Mouse (Mus musculus) thymus, adult 2 months (tissue): Measurements from ENCODE around the gene Aph1a. TPM values are rescaled to one million over a fixed set of nuclear protein-coding genes. Genes with fewer than 3 reads are reported as not detected.

Source experiments
- DNase-seq: peaks from one replicate; pipeline ENCODE4 v3.0.0; 2021
- H3K27ac ChIP-seq: fragments of 200-500 bp; 2 replicates; pipeline ENCODE4 v1.5.1; 2012; ENCODE audit warnings: low read length, control low read depth; ENCODE audit not compliant: control insufficient read depth, insufficient read depth
- H3K27me3 ChIP-seq: fragments of 200-500 bp; 2 replicates; pipeline ENCODE4 v1.6.1; 2012; ENCODE audit warnings: mild to moderate bottlenecking, low read length, moderate library complexity, mixed read lengths; ENCODE audit not compliant: control insufficient read depth, insufficient read depth
- H3K36me3 ChIP-seq: fragments of 200-500 bp; 2 replicates; pipeline ENCODE4 v1.6.1; 2012; ENCODE audit warnings: mild to moderate bottlenecking, low read length, moderate library complexity; ENCODE audit not compliant: control insufficient read depth, insufficient read depth
- H3K4me1 ChIP-seq: fragments of 200-500 bp; replicated peaks from 2 replicates; pipeline ENCODE4 v1.6.1; 2012; ENCODE audit warnings: low read length; ENCODE audit not compliant: control insufficient read depth, insufficient read depth
- H3K4me3 ChIP-seq: fragments of 200-500 bp; 2 replicates; pipeline ENCODE4 v1.5.1; 2012; ENCODE audit warnings: mild to moderate bottlenecking, low read length, control low read depth, moderate library complexity; ENCODE audit not compliant: control insufficient read depth, insufficient read depth
- CTCF ChIP-seq: fragments of 200-500 bp; IDR thresholded peaks from 2 replicates; pipeline ENCODE4 v1.5.1; 2012; ENCODE audit warnings: mild to moderate bottlenecking, control low read depth, low read length, moderate library complexity, borderline replicate concordance; ENCODE audit not compliant: control insufficient read depth, poor library complexity, insufficient read depth; ENCODE audit errors: extremely low read depth
- POLR2A ChIP-seq: fragments of 200-500 bp; IDR thresholded peaks from 2 replicates; pipeline ENCODE4 v1.6.1; 2012; ENCODE audit warnings: mild to moderate bottlenecking, low read length, control low read depth, moderate library complexity; ENCODE audit not compliant: control insufficient read depth, poor library complexity, insufficient read depth; ENCODE audit errors: extremely low read depth
- WGBS: fragments of 180-500 bp; shearing (Covaris S2); methylation state at CpG from one replicate; pipeline ENCODE4 v1.1.7; 2018; 5-methylcytosine and 5-hydroxymethylcytosine counted together
- polyA plus RNA-seq: library from polyadenylated mRNA; depleted of rRNA; stranded (reverse); fragments of >200 nt; gene quantifications from 2 replicates; pipeline ENCODE4 v1.2.3, GENCODE M21; 2012

Gene Aph1a
- polyA plus RNA-seq, 1 experiment = 139 TPM

- DNase-seq = peak; percentile 78
- Histone ChIP-seq H3K27me3 (no peaks in the 10 kb centered on the region), H3K4me3 (peak overlapping the region; percentile 50), H3K4me1 (peaks cover 12% of the 10 kb centered on the region), H3K36me3 (no peaks in the 10 kb centered on the region), H3K27ac (no peak overlapping the region)
- WGBS = 2% methylated on average over 24 of the region's 24 CpGs
- TF ChIP-seq CTCF (no peak), POLR2A (no peak)
These were observed 10.8 kb upstream of the Aph1a start for GRCm38 (mm10) chr3:95882816-95883425.

GRCm38 (mm10) chr3:95884400-95884799 lies 9.4 kb upstream of the Aph1a start:
- H3K4me3 ChIP-seq = no peak overlapping the region
- H3K36me3 ChIP-seq = no peaks in the 10 kb centered on the region
- TF ChIP-seq POLR2A (no peak), CTCF (no peak)
- no peaks in the 10 kb centered on the region for H3K27me3 ChIP-seq
- no peak overlapping the region for H3K27ac ChIP-seq
- WGBS = 98% methylated on average over 5 of the region's 5 CpGs
- peaks cover 12% of the 10 kb centered on the region for H3K4me1 ChIP-seq
- DNase-seq = no peak

DNA sequence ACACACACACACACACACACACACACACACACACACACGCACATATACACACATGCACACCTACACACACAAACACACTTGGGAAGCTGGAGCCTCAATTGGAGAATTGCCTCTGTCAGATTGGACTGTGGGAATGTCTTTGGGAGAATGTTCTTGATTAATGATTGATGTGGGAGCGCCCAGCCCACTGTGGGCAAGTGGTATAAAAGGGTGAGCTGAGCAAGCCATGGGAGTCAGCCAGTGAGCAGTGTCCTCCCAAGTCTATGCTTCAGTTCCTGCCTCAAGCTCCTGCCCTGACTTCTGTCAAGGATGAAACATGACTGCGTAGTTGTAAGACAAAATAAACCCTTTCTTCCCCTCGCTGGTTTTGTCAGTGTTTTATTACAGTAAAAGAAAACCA lies 6.2 kb upstream of the Aph1a start:
- Histone ChIP-seq H3K4me1 (peaks cover 17% of the 10 kb centered on the region), H3K27me3 (no peaks in the 10 kb centered on the region), H3K4me3 (no peak overlapping the region), H3K36me3 (no peaks in the 10 kb centered on the region), H3K27ac (no peak overlapping the region)
- TF ChIP-seq POLR2A (no peak), CTCF (no peak)
- WGBS = 90% methylated on average over 4 of the region's 4 CpGs
- DNase-seq = no peak

- H3K27ac ChIP-seq = no peak overlapping the region
- H3K27me3 ChIP-seq = no peaks in the 10 kb centered on the region
- peaks cover 21% of the 10 kb centered on the region for H3K4me1 ChIP-seq
- no peaks in the 10 kb centered on the region for H3K36me3 ChIP-seq
- no peak for DNase-seq
- no peak for TF ChIP-seq CTCF
- TF ChIP-seq POLR2A = no peak
- no peak overlapping the region for H3K4me3 ChIP-seq
- WGBS = 93% methylated on average over 3 of the region's 3 CpGs
These were observed 4.1 kb upstream of the Aph1a start for GRCm38 (mm10) chr3:95889664-95890063.

GRCm38 (mm10) chr3:95891211-95892065 lies 2.3 kb upstream of the Aph1a start, which contains the start of gene BC028528:
TSS of gene BC028528 (minus strand) at chr3:95892005.
- no peak within 1 kb of the TSS for H3K4me3 ChIP-seq
- H3K27ac ChIP-seq = peak within 1 kb of the TSS; percentile 25; the same call in 1 of the 2 replicates
- peak; percentile 32 for DNase-seq
- no peaks in the 10 kb centered on the region for H3K27me3 ChIP-seq
- H3K4me1 ChIP-seq = peaks cover 25% of the 10 kb centered on the region
- no peaks in the 10 kb centered on the region for H3K36me3 ChIP-seq
- WGBS = 21% methylated on average over 12 of the region's 12 CpGs
- TF ChIP-seq CTCF (no peak), POLR2A (no peak)

DNA sequence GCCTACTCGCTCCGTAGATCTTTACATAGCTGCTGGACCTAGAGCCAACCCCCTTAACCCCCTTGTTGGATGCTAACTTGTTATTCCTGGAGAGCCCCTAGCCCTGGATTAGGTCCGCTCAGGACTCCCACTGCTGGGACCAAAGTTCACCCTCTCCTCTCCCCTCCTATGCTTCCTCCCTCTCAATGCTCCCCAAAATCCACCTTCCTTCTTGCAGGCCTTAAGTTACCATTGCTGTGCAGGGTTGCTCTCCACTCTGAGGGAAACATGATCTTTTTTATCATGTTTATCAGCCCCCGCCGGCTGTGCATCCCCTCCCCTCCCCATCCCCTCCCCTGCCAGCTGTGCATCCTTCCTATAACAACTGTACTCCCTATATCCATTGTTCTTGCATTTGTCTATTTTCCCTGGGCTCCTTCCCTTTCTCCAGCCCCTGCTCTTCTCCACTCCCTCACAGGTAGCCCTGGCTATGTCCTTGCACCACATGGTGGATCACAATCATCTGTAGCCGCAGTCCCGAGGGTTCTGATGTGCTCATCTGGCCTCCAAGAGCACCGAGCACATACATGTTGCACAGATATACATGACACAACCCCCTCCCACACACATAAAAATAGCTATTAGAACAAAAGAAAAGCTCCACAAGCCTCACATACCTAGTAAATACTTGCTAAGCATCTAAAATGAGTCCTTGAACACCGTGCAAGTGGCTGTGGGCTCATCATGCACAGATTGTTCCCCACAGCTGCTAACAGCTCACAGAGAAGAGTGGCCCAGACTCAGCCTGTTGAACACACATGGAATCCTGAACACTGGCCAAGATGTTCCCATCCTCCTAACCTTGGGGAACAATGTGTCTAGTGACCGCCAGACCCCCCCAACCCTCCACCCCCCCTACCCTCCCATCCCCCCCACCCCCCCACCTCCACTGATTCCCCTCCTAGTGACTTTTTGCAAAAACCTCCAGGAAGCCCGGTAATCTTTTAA lies 1.4 kb upstream of the Aph1a start:
- Histone ChIP-seq H3K4me3 (no peak overlapping the region), H3K4me1 (peaks cover 25% of the 10 kb centered on the region), H3K27ac (peak overlapping the region; percentile 25; the same call in 1 of the 2 replicates), H3K36me3 (no peaks in the 10 kb centered on the region), H3K27me3 (no peaks in the 10 kb centered on the region)
- WGBS = 34% methylated on average over 11 of the region's 11 CpGs
- no peak for DNase-seq
- no peak for TF ChIP-seq CTCF
- no peak for TF ChIP-seq POLR2A
